Mouse (Mus musculus) megakaryocyte, embryonic 14.5 days (primary cell): Measurements from ENCODE around the gene Evi5l. TPM values are rescaled to one million over a fixed set of nuclear protein-coding genes. Genes with fewer than 3 reads are reported as not detected.

Experiments used
- H3K27me3 ChIP-seq: replicated peaks from 2 replicates; pipeline ENCODE3; 2012; ENCODE audit warnings: inconsistent platforms
- H3K36me3 ChIP-seq: replicated peaks from 2 replicates; pipeline ENCODE3; 2012; ENCODE audit warnings: low read length, inconsistent platforms, mixed read lengths
- H3K4me1 ChIP-seq: 2 replicates; pipeline ENCODE4 v1.6.1; 2012; ENCODE audit warnings: inconsistent platforms
- H3K4me3 ChIP-seq: replicated peaks from 2 replicates; pipeline ENCODE3; 2012; ENCODE audit warnings: moderate library complexity, mild to moderate bottlenecking, inconsistent platforms
- H3K9me3 ChIP-seq: 2 replicates; pipeline ENCODE4 v1.6.1; 2012; ENCODE audit warnings: inconsistent platforms
- FLI1 ChIP-seq: IDR thresholded peaks from 2 replicates; pipeline ENCODE4 v1.6.1; 2012; ENCODE audit warnings: low read length, inconsistent platforms, mixed read lengths
- GATA1 ChIP-seq: IDR thresholded peaks from 3 replicates; pipeline ENCODE4 v1.6.1; 2012; ENCODE audit warnings: mixed read lengths, low read length, inconsistent platforms, borderline replicate concordance
- polyA plus RNA-seq: library from polyadenylated mRNA; stranded (reverse); fragments of >175 nt; gene quantifications from 2 replicates; pipeline ENCODE4 v1.2.3, GENCODE M21; 2012; ENCODE audit warnings: low replicate concordance; ENCODE audit not compliant: insufficient read depth

Gene Evi5l
- 12.6 and 12.9 TPM in 2 replicates for polyA plus RNA-seq

DNA sequence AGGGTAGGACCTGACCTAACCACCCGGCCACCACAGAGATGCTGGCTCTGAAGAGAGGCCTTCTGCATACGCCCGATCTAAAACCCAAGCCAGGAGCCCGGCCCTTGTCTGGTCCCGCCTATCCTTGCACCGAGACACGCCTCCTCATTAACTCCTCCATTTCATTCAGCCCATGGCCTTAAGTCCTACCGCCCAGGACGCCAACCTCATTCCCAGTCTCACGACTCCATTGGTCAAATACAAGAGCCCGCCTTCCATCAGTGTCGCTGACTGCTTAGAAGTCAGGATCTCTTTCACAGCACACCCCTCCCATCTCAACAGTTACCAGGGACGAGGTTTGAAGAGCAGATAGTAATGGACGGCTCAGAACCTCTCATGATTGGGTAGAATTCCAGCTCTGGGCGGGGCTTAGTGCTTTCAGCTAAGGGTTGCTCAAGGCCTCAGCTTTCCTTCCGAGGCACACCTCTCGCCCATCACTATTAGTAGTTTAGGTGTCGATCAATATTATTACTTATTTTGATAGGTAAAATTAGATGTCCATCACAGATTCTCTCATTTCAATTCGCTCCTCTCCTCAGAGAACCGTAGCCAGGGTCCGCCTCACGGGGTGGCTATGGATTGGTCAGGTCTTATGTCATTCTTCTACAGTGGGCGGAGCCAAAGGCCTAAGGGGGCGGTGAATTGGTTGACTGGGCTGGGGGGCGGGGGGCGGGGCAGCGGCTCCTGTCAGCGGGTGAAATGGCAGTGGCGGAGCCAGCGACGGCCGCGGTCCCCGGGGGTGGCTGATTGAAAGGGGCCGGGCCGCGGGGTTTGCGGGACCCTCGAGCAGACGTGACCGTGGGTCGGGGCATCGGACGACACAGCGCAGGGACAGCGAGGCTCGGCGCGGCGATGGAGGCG lies at the start of gene Evi5l:
Evi5l (plus strand) TSS at position 716 of the 900 bp plus-strand sequence.
- no peaks in the 10 kb centered on the region for H3K9me3 ChIP-seq
- TF ChIP-seq FLI1, result no peak
- TF ChIP-seq GATA1, result no peak
- H3K4me1 ChIP-seq, result peaks cover 47% of the 10 kb centered on the region
- no peaks in the 10 kb centered on the region for H3K36me3 ChIP-seq
- H3K27me3 ChIP-seq, result no peaks in the 10 kb centered on the region
- H3K4me3 ChIP-seq, result peak within 1 kb of the TSS; percentile 98

GRCm38 (mm10) chr8:4133798-4134197 lies 32.6 kb upstream of the Evi5l start, which contains the start of gene Cd209g:
Gene Cd209g (plus strand): TSS chr8:4134098.
- peaks cover 13% of the 10 kb centered on the region for H3K27me3 ChIP-seq
- H3K9me3 ChIP-seq, result no peaks in the 10 kb centered on the region
- H3K36me3 ChIP-seq, result no peaks in the 10 kb centered on the region
- H3K4me1 ChIP-seq, result no peaks in the 10 kb centered on the region
- H3K4me3 ChIP-seq, result no peak within 1 kb of the TSS
- TF ChIP-seq FLI1 (no peak), GATA1 (no peak)

GRCm38 (mm10) chr8:4139660-4140646 lies 26.4 kb upstream of the Evi5l start:
- no peaks in the 10 kb centered on the region for H3K36me3 ChIP-seq
- peak overlapping the region; percentile 81 for H3K4me3 ChIP-seq
- peaks cover 19% of the 10 kb centered on the region for H3K27me3 ChIP-seq
- H3K9me3 ChIP-seq, result no peaks in the 10 kb centered on the region
- TF ChIP-seq GATA1 (no peak), FLI1 (no peak)
- H3K4me1 ChIP-seq, result peaks cover 7% of the 10 kb centered on the region; the same call in 1 of the 2 replicates

DNA sequence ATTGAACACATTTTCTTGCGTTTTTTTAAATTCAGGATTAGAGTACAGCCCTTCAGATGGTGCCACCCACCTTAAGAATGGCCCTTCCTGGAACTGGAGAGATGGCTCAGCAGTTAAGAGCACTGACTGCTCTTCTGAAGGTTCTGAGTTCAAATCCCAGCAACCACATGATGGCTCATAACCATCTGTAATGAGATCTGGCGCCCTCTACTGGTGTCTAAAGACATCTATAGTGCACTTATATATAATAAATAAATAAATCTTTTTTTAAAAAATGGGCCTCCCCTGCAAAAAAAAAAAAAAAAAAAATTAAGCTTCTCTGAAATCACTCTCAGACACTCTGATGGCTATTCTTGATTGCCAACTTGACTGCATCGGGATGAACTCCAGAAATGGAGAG lies 24.6 kb upstream of the Evi5l start:
- TF ChIP-seq FLI1 (no peak), GATA1 (no peak)
- Histone ChIP-seq H3K4me3 (no peak overlapping the region), H3K4me1 (peaks cover 7% of the 10 kb centered on the region; the same call in 1 of the 2 replicates), H3K36me3 (no peaks in the 10 kb centered on the region), H3K9me3 (no peaks in the 10 kb centered on the region), H3K27me3 (peaks cover 17% of the 10 kb centered on the region)

DNA sequence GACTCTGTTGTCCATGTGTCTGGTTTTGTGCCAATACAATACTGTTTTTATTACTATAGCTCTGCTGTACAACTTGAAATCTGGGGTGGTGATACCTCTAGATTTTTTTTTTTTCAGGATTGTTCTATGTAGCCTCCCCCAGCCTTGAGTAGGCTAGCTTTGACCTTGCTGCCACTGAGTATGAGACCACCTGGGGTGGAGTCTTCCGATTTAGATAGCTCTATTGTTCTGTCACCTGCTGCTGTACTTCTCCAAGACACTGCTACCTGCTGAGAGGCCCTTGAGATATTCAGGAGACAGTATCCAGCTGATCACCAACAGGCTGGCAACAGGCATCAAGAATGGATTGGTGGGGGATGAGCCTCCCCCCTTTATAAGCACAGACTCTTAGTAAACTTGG lies 19.1 kb upstream of the Evi5l start:
- Histone ChIP-seq H3K4me3 (no peak overlapping the region), H3K27me3 (no peaks in the 10 kb centered on the region), H3K36me3 (no peaks in the 10 kb centered on the region), H3K9me3 (peaks cover 21% of the 10 kb centered on the region), H3K4me1 (no peaks in the 10 kb centered on the region)
- no peak for TF ChIP-seq GATA1
- TF ChIP-seq FLI1, result no peak

GRCm38 (mm10) chr8:4154878-4155277 lies 11.5 kb upstream of the Evi5l start:
- Histone ChIP-seq H3K36me3 (no peaks in the 10 kb centered on the region), H3K4me1 (no peaks in the 10 kb centered on the region), H3K4me3 (no peak overlapping the region), H3K27me3 (peaks cover 3% of the 10 kb centered on the region), H3K9me3 (peaks cover 19% of the 10 kb centered on the region)
- TF ChIP-seq FLI1 (no peak), GATA1 (no peak)

DNA sequence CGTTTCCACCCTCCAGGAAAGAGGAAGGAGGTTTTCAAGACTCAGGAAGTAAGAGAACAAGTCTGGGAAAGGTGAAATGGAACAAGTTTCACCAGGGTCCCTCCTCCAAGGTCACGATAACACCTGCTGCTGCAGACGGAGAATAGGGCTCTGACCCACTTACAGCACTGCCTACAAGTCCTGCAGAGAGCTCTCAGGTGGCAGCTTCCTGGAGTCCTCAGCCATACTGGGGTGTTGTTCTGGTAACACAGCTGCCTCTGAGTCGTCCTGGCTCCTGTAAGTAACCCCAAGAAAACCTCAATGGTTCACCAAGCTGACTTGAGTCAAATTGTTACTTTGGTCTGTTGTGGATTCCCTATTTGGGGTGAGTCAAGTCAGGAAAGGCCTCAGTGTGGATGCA lies 3.6 kb upstream of the Evi5l start:
- Histone ChIP-seq H3K27me3 (no peaks in the 10 kb centered on the region), H3K9me3 (no peaks in the 10 kb centered on the region), H3K36me3 (no peaks in the 10 kb centered on the region), H3K4me3 (no peak overlapping the region), H3K4me1 (peaks cover 18% of the 10 kb centered on the region)
- TF ChIP-seq FLI1 (no peak), GATA1 (no peak)

DNA sequence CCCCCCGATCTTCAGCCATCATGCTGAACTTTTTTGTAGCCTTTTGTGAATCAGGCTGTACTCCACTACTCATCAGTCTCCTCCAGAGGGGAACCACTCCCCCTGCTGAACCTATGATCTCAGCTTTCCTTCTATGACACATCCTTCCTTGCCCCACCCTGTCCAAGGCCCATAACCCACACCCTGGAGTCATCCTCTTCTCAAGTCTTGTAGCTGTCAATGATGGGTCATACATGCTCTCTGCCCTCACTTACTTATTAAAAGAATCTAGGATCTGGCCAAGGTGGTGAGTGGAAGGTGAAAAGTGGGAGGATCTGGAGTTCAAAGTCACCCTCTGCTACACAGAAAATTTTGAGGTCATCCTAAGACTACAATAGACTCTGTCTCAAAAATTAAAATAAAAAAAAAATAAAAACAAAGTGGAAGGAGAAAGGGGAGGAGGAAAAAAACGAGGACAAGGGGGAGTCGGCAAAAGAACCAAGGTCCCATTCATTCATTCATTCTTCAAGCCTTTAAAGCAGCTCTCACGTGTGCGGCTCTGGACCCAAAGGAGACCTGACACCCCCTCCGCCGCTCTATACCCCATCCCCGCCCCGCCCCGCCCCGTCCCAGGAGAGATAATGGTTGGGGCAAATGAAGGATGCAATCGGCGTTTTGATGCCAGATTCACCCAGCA lies 1.1 kb upstream of the Evi5l start:
- Histone ChIP-seq H3K4me1 (peaks cover 44% of the 10 kb centered on the region), H3K36me3 (no peaks in the 10 kb centered on the region), H3K9me3 (no peaks in the 10 kb centered on the region), H3K27me3 (no peaks in the 10 kb centered on the region), H3K4me3 (peak overlapping the region; percentile 98)
- TF ChIP-seq FLI1 (no peak), GATA1 (no peak)

- Histone ChIP-seq H3K4me3 (peak overlapping the region; percentile 98), H3K27me3 (no peaks in the 10 kb centered on the region), H3K9me3 (no peaks in the 10 kb centered on the region), H3K4me1 (peaks cover 47% of the 10 kb centered on the region), H3K36me3 (no peaks in the 10 kb centered on the region)
- no peak for TF ChIP-seq FLI1
- TF ChIP-seq GATA1, result no peak
These were observed 636 bp downstream of the Evi5l start for GRCm38 (mm10) chr8:4166881-4167525.
